Mouse (Mus musculus) midbrain, postnatal 0 days (tissue): ENCODE data around the gene Arhgap27. TPM values are rescaled to one million over a fixed set of nuclear protein-coding genes. Genes with fewer than 3 reads are reported as not detected.

Experiments
- ATAC-seq: fragments of 200-750 bp; cut with Nextera tagmentation; 2 replicates; pipeline ENCODE4 v1.8.0; 2017; ENCODE audit warnings: moderate number of reproducible peaks, mild to moderate bottlenecking, moderate TSS enrichment, moderate library complexity; ENCODE audit not compliant: low FRiP score
- DNase-seq: peaks from one replicate; pipeline ENCODE4 v3.0.0-alpha.2; 2015; ENCODE audit warnings: low spot score
- H3K27ac ChIP-seq: fragments of 300-500 bp; sonication (generic); 2 replicates; pipeline ENCODE4 v1.5.1; 2014; ENCODE audit warnings: low read depth, mild to moderate bottlenecking, low read length, mixed read lengths
- H3K27me3 ChIP-seq: fragments of 300-500 bp; sonication (generic); 2 replicates; pipeline ENCODE4 v1.6.1; 2014; ENCODE audit warnings: low read length, control low read depth, mixed read lengths; ENCODE audit not compliant: insufficient read depth
- H3K36me3 ChIP-seq: fragments of 300-500 bp; sonication (generic); 2 replicates; pipeline ENCODE4 v1.6.1; 2014; ENCODE audit warnings: low read length, control low read depth, mixed read lengths; ENCODE audit not compliant: insufficient read depth
- H3K4me1 ChIP-seq: fragments of 300-500 bp; sonication (generic); 2 replicates; pipeline ENCODE4 v1.6.1; 2014; ENCODE audit warnings: mild to moderate bottlenecking, control low read depth, antibody characterized with exemption, low read length, mixed read lengths; ENCODE audit not compliant: insufficient read depth
- H3K4me2 ChIP-seq: fragments of 300-500 bp; sonication (generic); 2 replicates; pipeline ENCODE4 v1.6.1; 2014; ENCODE audit warnings: low read depth, mild to moderate bottlenecking, low read length, mixed read lengths; ENCODE audit not compliant: poor library complexity, severe bottlenecking
- H3K4me3 ChIP-seq: fragments of 300-500 bp; sonication (generic); 2 replicates; pipeline ENCODE4 v1.5.1; 2014; ENCODE audit warnings: low read depth, mild to moderate bottlenecking, low read length, moderate library complexity
- H3K9ac ChIP-seq: fragments of 300-500 bp; sonication (generic); replicated peaks from 2 replicates; pipeline ENCODE4 v1.6.1; 2014; ENCODE audit warnings: mild to moderate bottlenecking, low read length, moderate library complexity, mixed read lengths; ENCODE audit not compliant: poor library complexity, severe bottlenecking
- H3K9me3 ChIP-seq: fragments of 300-500 bp; sonication (generic); 2 replicates; pipeline ENCODE4 v1.6.1; 2016; ENCODE audit warnings: low read length, control low read depth
- CTCF ChIP-seq: IDR thresholded peaks from 2 replicates; pipeline ENCODE4 v1.5.1; 2016; ENCODE audit warnings: antibody characterized with exemption, mild to moderate bottlenecking
- WGBS: fragments of 180-500 bp; shearing (Covaris S2); extraction: QIAGEN DNeasy Blood & Tissue Kit; methylation state at CpG from one replicate; pipeline ENCODE4 v1.1.7; 2014; 5-methylcytosine and 5-hydroxymethylcytosine counted together
- polyA plus RNA-seq: library from polyadenylated mRNA; unstranded; fragments of >200 nt; fragmentation: Nextera tagmentation; extraction: Ambion mirVana; gene quantifications from 2 replicates; pipeline ENCODE4 v1.2.1, GENCODE M21; 2015
- total RNA-seq: library from RNA; depleted of rRNA; stranded (reverse); fragments of >200 nt; gene quantifications from 2 replicates; pipeline ENCODE4 v1.2.3, GENCODE M21; 2014

Gene Arhgap27
- total and polyA plus RNA-seq, 2 experiments from 2014 or later: 4.9 to 7.9 TPM

- H3K9me3 ChIP-seq: no peaks in the 10 kb centered on the region
- 91% methylated on average over 10 of the region's 10 CpGs for WGBS
- no peak overlapping the region for H3K4me2 ChIP-seq
- DNase-seq: no peak
- peaks cover 26% of the 10 kb centered on the region for H3K27me3 ChIP-seq
- H3K9ac ChIP-seq: no peak overlapping the region
- H3K4me1 ChIP-seq: peaks cover 9% of the 10 kb centered on the region; the same call in 1 of the 2 replicates
- ATAC-seq: no peak
- H3K27ac ChIP-seq: no peak overlapping the region
- no peak overlapping the region for H3K4me3 ChIP-seq
- no peak for TF ChIP-seq CTCF
- no peaks in the 10 kb centered on the region for H3K36me3 ChIP-seq
Observed at GRCm38 (mm10) chr11:103357710-103358109, 5.8 kb downstream of the Arhgap27 start.

DNA sequence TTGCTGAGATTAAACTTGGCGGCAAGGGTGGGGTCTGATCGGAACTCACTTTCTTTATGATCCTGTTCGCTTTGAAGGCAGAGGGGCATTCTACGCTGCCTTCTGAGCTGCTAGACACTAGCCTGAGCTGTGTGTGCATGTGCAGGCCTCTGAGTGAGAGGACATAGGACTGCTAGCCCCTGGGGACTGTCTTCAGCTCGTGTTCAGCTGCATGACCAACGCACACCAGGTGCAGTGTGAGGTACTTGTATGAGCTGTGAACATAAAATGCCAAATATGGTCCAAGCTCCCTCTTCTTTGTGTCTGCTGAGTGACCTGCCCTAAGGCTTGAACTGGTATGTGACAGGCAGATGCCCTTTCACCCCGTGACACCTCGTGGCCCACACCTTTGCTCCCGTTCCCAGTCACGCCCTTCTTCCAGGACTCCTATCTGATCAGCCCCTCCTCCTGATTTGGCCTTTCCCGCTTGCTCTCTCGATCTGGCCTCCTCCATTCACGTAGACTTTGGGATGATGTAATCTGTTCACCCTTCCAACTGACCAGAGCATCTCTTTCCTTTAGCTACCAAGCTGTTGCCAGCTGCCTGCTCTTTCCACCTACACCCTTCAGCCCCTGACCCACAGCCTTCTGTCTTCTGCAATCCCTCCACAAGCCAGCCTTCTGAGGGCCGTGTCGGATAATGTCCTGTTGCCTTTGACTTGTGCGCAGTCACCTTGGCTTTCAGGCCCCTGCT is 6.4 kb downstream of the Arhgap27 start:
- Histone ChIP-seq H3K4me1 (peaks cover 5% of the 10 kb centered on the region; the same call in 1 of the 2 replicates), H3K36me3 (no peaks in the 10 kb centered on the region), H3K27me3 (peaks cover 23% of the 10 kb centered on the region), H3K4me3 (no peak overlapping the region), H3K27ac (no peak overlapping the region), H3K9me3 (no peaks in the 10 kb centered on the region), H3K4me2 (no peak overlapping the region), H3K9ac (no peak overlapping the region)
- 89% methylated on average over 16 of the region's 16 CpGs for WGBS
- DNase-seq (no peak), ATAC-seq (no peak)
- no peak for TF ChIP-seq CTCF

- no peak overlapping the region for H3K9ac ChIP-seq
- H3K9me3 ChIP-seq: no peaks in the 10 kb centered on the region
- peaks cover 5% of the 10 kb centered on the region; the same call in 1 of the 2 replicates for H3K4me1 ChIP-seq
- peaks cover 13% of the 10 kb centered on the region; the same call in 1 of the 2 replicates for H3K27me3 ChIP-seq
- no peak for TF ChIP-seq CTCF
- no peaks in the 10 kb centered on the region for H3K36me3 ChIP-seq
- no peak overlapping the region for H3K27ac ChIP-seq
- ATAC-seq: no peak
- WGBS: 31% methylated on average over 11 of the region's 11 CpGs
- H3K4me3 ChIP-seq: no peak overlapping the region
- DNase-seq: no peak
- no peak overlapping the region for H3K4me2 ChIP-seq
Observed at GRCm38 (mm10) chr11:103356032-103356571, 7.4 kb downstream of the Arhgap27 start.

- no peak for TF ChIP-seq CTCF
- 19% methylated on average over 11 of the region's 11 CpGs for WGBS
- H3K36me3 ChIP-seq: no peaks in the 10 kb centered on the region
Observed at GRCm38 (mm10) chr11:103355251-103355650, 8.2 kb downstream of the Arhgap27 start.

GRCm38 (mm10) chr11:103354033-103354432 is 9.5 kb downstream of the Arhgap27 start:
- Histone ChIP-seq H3K9ac (no peak overlapping the region), H3K4me2 (no peak overlapping the region), H3K4me1 (0 out of 2 replicates have a peak, but pooled peaks cover 3% of the 10 kb centered on the region), H3K4me3 (no peak overlapping the region), H3K9me3 (no peaks in the 10 kb centered on the region), H3K36me3 (no peaks in the 10 kb centered on the region), H3K27me3 (peaks cover 8% of the 10 kb centered on the region; the same call in 1 of the 2 replicates), H3K27ac (no peak overlapping the region)
- no peak for TF ChIP-seq CTCF
- DNase-seq (no peak), ATAC-seq (no peak)
- 84% methylated on average over 3 of the region's 3 CpGs for WGBS

More at GRCm38 (mm10) chr11:103355251-103355650, 8.2 kb downstream of the Arhgap27 start:
- no peak overlapping the region for H3K4me2 ChIP-seq
- H3K4me1 ChIP-seq: 0 out of 2 replicates have a peak, but pooled peaks cover 3% of the 10 kb centered on the region
- H3K27me3 ChIP-seq: peaks cover 12% of the 10 kb centered on the region; the same call in 1 of the 2 replicates
- DNase-seq: no peak
- H3K27ac ChIP-seq: no peak overlapping the region
- no peak for ATAC-seq
- no peak overlapping the region for H3K4me3 ChIP-seq
- no peaks in the 10 kb centered on the region for H3K9me3 ChIP-seq
- no peak overlapping the region for H3K9ac ChIP-seq

DNA sequence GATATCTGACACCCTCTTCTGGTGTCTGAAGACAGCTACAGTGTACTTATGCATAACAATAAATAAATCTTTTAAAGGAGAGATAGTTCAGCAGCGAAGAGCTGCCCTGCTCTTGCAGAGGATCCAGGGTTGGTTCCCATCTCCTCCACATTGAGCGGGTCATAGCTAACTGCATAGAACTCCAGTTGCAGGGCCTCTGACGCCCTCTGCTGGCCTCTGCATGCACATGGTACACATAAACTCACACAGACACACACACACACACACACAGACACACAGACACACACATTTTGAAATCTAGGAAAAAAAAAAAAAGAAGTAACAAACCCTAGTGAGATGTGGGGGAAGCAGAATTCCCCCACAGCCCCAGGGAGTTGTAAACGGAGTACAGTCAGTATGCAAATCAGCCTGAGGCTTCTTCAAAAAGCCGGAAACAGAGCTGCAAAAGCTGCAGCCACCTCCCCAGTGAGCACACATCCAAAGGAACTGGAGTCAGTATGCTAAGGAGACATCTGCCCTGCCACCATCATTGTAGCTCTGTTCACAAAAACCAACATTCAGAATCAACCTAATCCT is 11.2 kb downstream of the Arhgap27 start:
- TF ChIP-seq CTCF: no peak; the same call in 1 of the 2 replicates
- Histone ChIP-seq H3K36me3 (no peaks in the 10 kb centered on the region), H3K27ac (no peak overlapping the region), H3K4me1 (0 out of 2 replicates have a peak, but pooled peaks cover 3% of the 10 kb centered on the region), H3K4me3 (no peak overlapping the region), H3K27me3 (no peaks in the 10 kb centered on the region), H3K9ac (no peak overlapping the region), H3K9me3 (no peaks in the 10 kb centered on the region), H3K4me2 (no peak overlapping the region)
- 80% methylated on average over 5 of the region's 5 CpGs for WGBS
- ATAC-seq: no peak
- DNase-seq: no peak
